Mouse (Mus musculus) CH12.LX (cell line): ENCODE results near the gene Atp6v0a4.

ENCODE experiments used
- CHD2 ChIP-seq: IDR thresholded peaks from 2 replicates; pipeline ENCODE4 v1.6.1; 2011; ENCODE audit warnings: low read length, improper control_type of control experiment
- CTCF ChIP-seq, 2 experiments: IDR thresholded peaks in 1 of 2; conservative IDR thresholded peaks in 1 of 2; 2 replicates each; pipeline ENCODE4 v1.5.1; 2011 to 2012; ENCODE audit warnings: low read depth in 2 of 2, low read length in 2 of 2, improper control_type of control experiment in 1 of 2, inconsistent platforms in 1 of 2, mild to moderate bottlenecking in 1 of 2, moderate library complexity in 1 of 2
- ETS1 ChIP-seq: conservative IDR thresholded peaks from 2 replicates; pipeline ENCODE4 v1.6.1; 2012; ENCODE audit warnings: low read depth, mild to moderate bottlenecking, inconsistent platforms, low read length, improper control_type of control experiment, moderate library complexity
- GABPA ChIP-seq: IDR thresholded peaks from 2 replicates; pipeline ENCODE4 v1.6.1; 2012; ENCODE audit warnings: low read depth, low read length, improper control_type of control experiment, inconsistent platforms; ENCODE audit not compliant: insufficient replicate concordance
- IRF4 ChIP-seq: IDR thresholded peaks from 2 replicates; pipeline ENCODE4 v1.6.1; 2014; ENCODE audit warnings: low read depth, mild to moderate bottlenecking, inconsistent platforms, low read length, improper control_type of control experiment
- MAFK ChIP-seq: IDR thresholded peaks from 2 replicates; pipeline ENCODE4 v1.6.1; 2011; ENCODE audit warnings: low read length, improper control_type of control experiment; ENCODE audit not compliant: insufficient replicate concordance
- MAX ChIP-seq: IDR thresholded peaks from 2 replicates; pipeline ENCODE4 v1.6.1; 2011; ENCODE audit warnings: low read length, improper control_type of control experiment
- NRF1 ChIP-seq: IDR thresholded peaks from 2 replicates; pipeline ENCODE4 v1.6.1; 2014; ENCODE audit warnings: low read depth, mild to moderate bottlenecking, inconsistent platforms, low read length, improper control_type of control experiment, moderate library complexity
- POLR2A ChIP-seq: IDR thresholded peaks from 2 replicates; pipeline ENCODE4 v1.6.1; 2011; ENCODE audit warnings: low read depth, mild to moderate bottlenecking, improper control_type of control experiment, low read length
- POLR2AphosphoS2 ChIP-seq: IDR thresholded peaks from 2 replicates; pipeline ENCODE4 v1.6.1; 2011; ENCODE audit warnings: low read depth, low read length, improper control_type of control experiment
- RCOR1 ChIP-seq: conservative IDR thresholded peaks from 2 replicates; pipeline ENCODE4 v1.6.1; 2012; ENCODE audit warnings: low read depth, mild to moderate bottlenecking, inconsistent platforms, low read length, improper control_type of control experiment
- USF1 ChIP-seq: IDR thresholded peaks from 2 replicates; pipeline ENCODE4 v1.6.1; 2014; ENCODE audit warnings: low read depth, mild to moderate bottlenecking, inconsistent platforms, low read length, improper control_type of control experiment
- ZMIZ1 ChIP-seq: IDR thresholded peaks from 2 replicates; pipeline ENCODE4 v1.6.1; 2012; ENCODE audit warnings: low read depth, mild to moderate bottlenecking, inconsistent platforms, low read length, improper control_type of control experiment

GRCm38 (mm10) chr6:38123471-38124206, 747 bp downstream of the Atp6v0a4 start:
- TF ChIP-seq MAFK, result no peak
- no peak for TF ChIP-seq ETS1
- TF ChIP-seq RCOR1, result no peak
- no peak for TF ChIP-seq GABPA
- no peak for TF ChIP-seq CTCF (conservative IDR thresholded peaks at IDR 0.05 in 1 of 2, IDR thresholded peaks at IDR 0.05 in 1 of 2; ENCODE audit: low read depth in 2 of 2, low read length in 2 of 2)
- TF ChIP-seq NRF1, result no peak
- TF ChIP-seq CHD2, result no peak
- no peak for TF ChIP-seq ZMIZ1
- no peak for TF ChIP-seq MAX
- TF ChIP-seq IRF4, result no peak
- TF ChIP-seq POLR2A, result no peak
- no peak for TF ChIP-seq USF1
- no peak for TF ChIP-seq POLR2AphosphoS2
